Mouse (Mus musculus) frontal cortex, adult 2 months (tissue): Measurements from ENCODE around the gene Exoc8. TPM values are rescaled to one million over a fixed set of nuclear protein-coding genes. Genes with fewer than 3 reads are reported as not detected.

Source experiments
- DNase-seq, 2 experiments: peaks; one replicate each; pipeline ENCODE4 v3.0.0; 2022; ENCODE audit warnings: low spot score in 1 of 2; ENCODE audit errors: extremely low spot score in 1 of 2
- polyA plus RNA-seq: library from polyadenylated mRNA; depleted of rRNA; stranded (reverse); fragments of >200 nt; gene quantifications from 2 replicates; pipeline ENCODE4 v1.2.3, GENCODE M21; 2012; rRNA removed

Gene Exoc8
- polyA plus RNA-seq, 1 experiment: 17.3 TPM

GRCm38 (mm10) chr8:124860188-124860587, 37.3 kb downstream of the Exoc8 start:
- no peak for DNase-seq

- no peak for DNase-seq
These were observed 38.0 kb downstream of the Exoc8 start for GRCm38 (mm10) chr8:124859466-124859865.

- no peak for DNase-seq
These were observed 44.0 kb downstream of the Exoc8 start for GRCm38 (mm10) chr8:124853511-124853910.

GRCm38 (mm10) chr8:124845573-124845972, 51.9 kb downstream of the Exoc8 start:
- no peak for DNase-seq

GRCm38 (mm10) chr8:124845131-124845530, 52.4 kb downstream of the Exoc8 start:
- no peak for DNase-seq

Other genes with a start within 250 kb of the Exoc8 start
- gene 2310022B05Rik, start 234.3 kb downstream of the Exoc8 start, polyA plus RNA-seq: 61.8 and 62.4 TPM in 2 replicates
- gene Ttc13, start 175.7 kb downstream of the Exoc8 start, polyA plus RNA-seq: 40.7 and 44.3 TPM in 2 replicates
- 20.9 and 22.1 TPM in 2 replicates for gene Arv1, start 175.6 kb downstream of the Exoc8 start, polyA plus RNA-seq
- gene Fam89a, start 145.9 kb downstream of the Exoc8 start, polyA plus RNA-seq: 1.6 and 1.7 TPM in 2 replicates
- 5.2 and 5.3 TPM in 2 replicates for gene Trim67, start 104.6 kb downstream of the Exoc8 start, polyA plus RNA-seq
- 102 and 103 TPM in 2 replicates for gene Gnpat, start 34.7 kb downstream of the Exoc8 start, polyA plus RNA-seq
- 17.2 and 18.1 TPM in 2 replicates for gene 2810004N23Rik, start 34.6 kb downstream of the Exoc8 start, polyA plus RNA-seq
- gene Sprtn, start 181 bp upstream of the Exoc8 start, polyA plus RNA-seq: 17.3 and 18.0 TPM in 2 replicates
- gene Egln1, start 51.6 kb upstream of the Exoc8 start, polyA plus RNA-seq: 55.8 and 61.7 TPM in 2 replicates
- gene Tsnax, start 115.3 kb upstream of the Exoc8 start, polyA plus RNA-seq: 196 and 206 TPM in 2 replicates
- gene Disc1, start 156.5 kb upstream of the Exoc8 start, polyA plus RNA-seq: 0.80 and 1.0 TPM in 2 replicates